Mouse (Mus musculus) G1E (cell line): ENCODE data around the gene Tns2.
"Not testable (repeated sequence)": the region's sequence is repeated elsewhere in the genome, so short reads cannot be mapped to it uniquely, and the experiment has no call there.

ENCODE experiments used
- CTCF ChIP-seq: IDR thresholded peaks from 2 replicates; pipeline ENCODE4 v1.5.1; 2012; ENCODE audit warnings: low read depth, low read length, inconsistent platforms, mixed read lengths
- GATA1 ChIP-seq: IDR thresholded peaks from 2 replicates; pipeline ENCODE4 v1.6.1; 2012; ENCODE audit warnings: borderline replicate concordance, low read length, inconsistent platforms, mixed read lengths
- GATA2 ChIP-seq: IDR thresholded peaks from 2 replicates; pipeline ENCODE4 v1.6.1; 2012; ENCODE audit warnings: low read depth, low read length, inconsistent platforms, borderline replicate concordance
- POLR2AphosphoS5 ChIP-seq: IDR thresholded peaks from 2 replicates; pipeline ENCODE4 v1.6.1; 2012; ENCODE audit warnings: low read depth, low read length, inconsistent platforms; ENCODE audit not compliant: insufficient replicate concordance
- TAL1 ChIP-seq: conservative IDR thresholded peaks from 2 replicates; pipeline ENCODE4 v1.6.1; 2012; ENCODE audit warnings: low read depth, low read length, inconsistent platforms, mixed read lengths

GRCm38 (mm10) chr15:102079924-102080323, 20.3 kb upstream of the Tns2 start:
- TF ChIP-seq CTCF, TAL1, GATA1, POLR2AphosphoS5, GATA2: not testable (repeated sequence)
